Mouse (Mus musculus) kidney, postnatal 0 days (tissue): ENCODE measurements around the gene Dnajc1. TPM values are rescaled to one million over a fixed set of nuclear protein-coding genes. Genes with fewer than 3 reads are reported as not detected.
A peak's percentile ranks its signal among the peaks of the same experiment; 100 is the strongest.

Experiments
- ATAC-seq: fragments of 200-750 bp; cut with Nextera tagmentation; replicated peaks from 2 replicates; pipeline ENCODE4 v1.8.0; 2017; ENCODE audit warnings: low read depth, moderate number of reproducible peaks, moderate TSS enrichment, moderate library complexity; ENCODE audit not compliant: low FRiP score
- DNase-seq: peaks from one replicate; pipeline ENCODE4 v3.0.0-alpha.2; 2016; ENCODE audit warnings: low spot score
- H3K27ac ChIP-seq: fragments of 300-500 bp; sonication (generic); 2 replicates; pipeline ENCODE4 v1.5.1; 2014; ENCODE audit warnings: mild to moderate bottlenecking
- H3K27me3 ChIP-seq: fragments of 300-500 bp; sonication (generic); 2 replicates; pipeline ENCODE4 v1.6.1; 2014; ENCODE audit warnings: low read length, mixed read lengths; ENCODE audit not compliant: insufficient read depth
- H3K36me3 ChIP-seq: fragments of 300-500 bp; sonication (generic); 2 replicates; pipeline ENCODE4 v1.6.1; 2014; ENCODE audit warnings: low read length, mixed read lengths; ENCODE audit not compliant: insufficient read depth
- H3K4me1 ChIP-seq: fragments of 300-500 bp; sonication (generic); replicated peaks from 2 replicates; pipeline ENCODE4 v1.6.1; 2014; ENCODE audit warnings: antibody characterized with exemption, low read length, mixed read lengths; ENCODE audit not compliant: insufficient read depth
- H3K4me2 ChIP-seq: fragments of 300-500 bp; sonication (generic); 2 replicates; pipeline ENCODE4 v1.6.1; 2014; ENCODE audit warnings: mild to moderate bottlenecking, low read length, moderate library complexity, mixed read lengths
- H3K4me3 ChIP-seq: fragments of 300-500 bp; sonication (generic); replicated peaks from 2 replicates; pipeline ENCODE4 v1.5.1; 2014; ENCODE audit warnings: low read depth, low read length
- H3K9ac ChIP-seq: fragments of 300-500 bp; sonication (generic); 2 replicates; pipeline ENCODE4 v1.6.1; 2014; ENCODE audit warnings: low read depth, low read length
- H3K9me3 ChIP-seq: fragments of 300-500 bp; sonication (generic); replicated peaks from 2 replicates; pipeline ENCODE4 v1.6.1; 2016; ENCODE audit warnings: low read length, inconsistent platforms, mixed read lengths
- CTCF ChIP-seq: IDR thresholded peaks from 2 replicates; pipeline ENCODE4 v1.5.1; 2016; ENCODE audit warnings: antibody characterized with exemption, low read depth, mild to moderate bottlenecking, moderate library complexity
- WGBS: fragments of 180-500 bp; shearing (Covaris S2); extraction: QIAGEN DNeasy Blood & Tissue Kit; methylation state at CpG from one replicate; pipeline ENCODE4 v1.1.7; 2014; 5-methylcytosine and 5-hydroxymethylcytosine counted together
- polyA plus RNA-seq: library from polyadenylated mRNA; unstranded; fragments of >200 nt; fragmentation: Nextera tagmentation; extraction: Ambion mirVana; gene quantifications from 2 replicates; pipeline ENCODE4 v1.2.1, GENCODE M21; 2015

Gene Dnajc1
- polyA plus RNA-seq, 1 experiment from 2014 or later, result 42.4 TPM

GRCm38 (mm10) chr2:18209211-18209823, 183.3 kb downstream of the Dnajc1 start:
- H3K4me1 ChIP-seq, result no peaks in the 10 kb centered on the region
- TF ChIP-seq CTCF, result no peak
- H3K4me3 ChIP-seq, result no peak overlapping the region
- H3K4me2 ChIP-seq, result no peak overlapping the region
- ATAC-seq (no peak), DNase-seq (no peak)
- peaks cover 58% of the 10 kb centered on the region for H3K36me3 ChIP-seq
- no peaks in the 10 kb centered on the region for H3K27me3 ChIP-seq
- WGBS, result 87% methylated on average over 7 of the region's 7 CpGs
- no peaks in the 10 kb centered on the region for H3K9me3 ChIP-seq
- no peak overlapping the region for H3K9ac ChIP-seq
- H3K27ac ChIP-seq, result no peak overlapping the region

GRCm38 (mm10) chr2:18208578-18208977, 184.1 kb downstream of the Dnajc1 start:
- ATAC-seq (no peak), DNase-seq (no peak)
- Histone ChIP-seq H3K4me2 (no peak overlapping the region), H3K4me1 (no peaks in the 10 kb centered on the region), H3K4me3 (no peak overlapping the region), H3K27ac (no peak overlapping the region), H3K27me3 (no peaks in the 10 kb centered on the region), H3K9me3 (no peaks in the 10 kb centered on the region), H3K9ac (no peak overlapping the region), H3K36me3 (peaks cover 51% of the 10 kb centered on the region)
- WGBS, result 81% methylated on average over 6 of the region's 6 CpGs
- no peak for TF ChIP-seq CTCF

GRCm38 (mm10) chr2:18206811-18207210, 185.8 kb downstream of the Dnajc1 start:
- Histone ChIP-seq H3K4me2 (no peak overlapping the region), H3K9ac (no peak overlapping the region), H3K9me3 (no peaks in the 10 kb centered on the region), H3K27ac (no peak overlapping the region), H3K4me3 (no peak overlapping the region), H3K4me1 (no peaks in the 10 kb centered on the region), H3K36me3 (peaks cover 42% of the 10 kb centered on the region), H3K27me3 (no peaks in the 10 kb centered on the region)
- 81% methylated on average over 10 of the region's 10 CpGs for WGBS
- DNase-seq (no peak), ATAC-seq (no peak)
- TF ChIP-seq CTCF, result no peak

- 84% methylated on average over 3 of the region's 3 CpGs for WGBS
Observed at GRCm38 (mm10) chr2:18205118-18205517, 187.5 kb downstream of the Dnajc1 start.

GRCm38 (mm10) chr2:18202923-18203322, 189.7 kb downstream of the Dnajc1 start:
- Histone ChIP-seq H3K27me3 (no peaks in the 10 kb centered on the region), H3K4me1 (no peaks in the 10 kb centered on the region), H3K36me3 (peaks cover 25% of the 10 kb centered on the region; the same call in 1 of the 2 replicates), H3K27ac (no peak overlapping the region), H3K4me2 (no peak overlapping the region), H3K9me3 (no peaks in the 10 kb centered on the region), H3K4me3 (no peak overlapping the region), H3K9ac (no peak overlapping the region)
- no peak for ATAC-seq
- WGBS, result 92% methylated on average over 4 of the region's 4 CpGs
- DNase-seq, result no peak
- TF ChIP-seq CTCF, result peak; percentile 42; the same call in 1 of the 2 replicates

More at GRCm38 (mm10) chr2:18205118-18205517, 187.5 kb downstream of the Dnajc1 start:
- ATAC-seq (no peak), DNase-seq (peak; percentile 65)
- no peaks in the 10 kb centered on the region for H3K9me3 ChIP-seq
- H3K9ac ChIP-seq, result no peak overlapping the region
- H3K4me1 ChIP-seq, result no peaks in the 10 kb centered on the region
- no peak overlapping the region for H3K27ac ChIP-seq
- H3K4me2 ChIP-seq, result no peak overlapping the region
- no peaks in the 10 kb centered on the region for H3K27me3 ChIP-seq
- TF ChIP-seq CTCF, result peak; percentile 78
- H3K36me3 ChIP-seq, result peaks cover 38% of the 10 kb centered on the region
- H3K4me3 ChIP-seq, result no peak overlapping the region

- H3K4me2 ChIP-seq, result no peak overlapping the region
- no peaks in the 10 kb centered on the region for H3K27me3 ChIP-seq
- no peak for ATAC-seq
- no peak overlapping the region for H3K27ac ChIP-seq
- no peaks in the 10 kb centered on the region for H3K9me3 ChIP-seq
- H3K9ac ChIP-seq, result no peak overlapping the region
- H3K4me1 ChIP-seq, result no peaks in the 10 kb centered on the region
- no peak for TF ChIP-seq CTCF
- no peak for DNase-seq
- 61% methylated on average over 1 of the region's 1 CpGs for WGBS
- no peak overlapping the region for H3K4me3 ChIP-seq
- H3K36me3 ChIP-seq, result 0 out of 2 replicates have a peak, but pooled peaks cover 19% of the 10 kb centered on the region
Observed at GRCm38 (mm10) chr2:18201820-18202462, 190.7 kb downstream of the Dnajc1 start.
